Mouse (Mus musculus) heart, adult 11 months (tissue): Measurements from ENCODE around the gene Mylk.

Experiments used
- DNase-seq: peaks from one replicate; pipeline ENCODE4 v3.0.0; 2022

The Mylk gene

DNA sequence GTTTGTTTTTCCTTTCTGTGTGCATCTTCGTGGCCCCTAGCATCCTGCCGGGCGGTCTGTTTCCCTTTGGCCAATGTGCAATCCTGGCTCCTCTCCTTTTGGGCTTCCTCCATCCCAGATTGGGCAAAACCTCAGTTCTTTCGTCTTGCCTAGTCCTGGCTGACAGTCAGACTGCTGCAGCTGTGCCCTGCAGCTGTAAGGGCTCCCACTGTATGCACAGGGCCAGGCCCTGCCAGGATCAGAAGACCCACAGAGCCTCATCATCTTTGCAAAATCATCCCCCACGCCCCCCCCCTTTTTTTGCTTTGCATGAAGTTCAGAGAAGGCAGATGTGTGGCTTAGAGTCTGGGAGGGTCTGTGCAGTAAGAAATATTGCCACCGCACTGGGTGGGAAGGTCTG lies 110.1 kb downstream of the Mylk start:
- DNase-seq = no peak

DNA sequence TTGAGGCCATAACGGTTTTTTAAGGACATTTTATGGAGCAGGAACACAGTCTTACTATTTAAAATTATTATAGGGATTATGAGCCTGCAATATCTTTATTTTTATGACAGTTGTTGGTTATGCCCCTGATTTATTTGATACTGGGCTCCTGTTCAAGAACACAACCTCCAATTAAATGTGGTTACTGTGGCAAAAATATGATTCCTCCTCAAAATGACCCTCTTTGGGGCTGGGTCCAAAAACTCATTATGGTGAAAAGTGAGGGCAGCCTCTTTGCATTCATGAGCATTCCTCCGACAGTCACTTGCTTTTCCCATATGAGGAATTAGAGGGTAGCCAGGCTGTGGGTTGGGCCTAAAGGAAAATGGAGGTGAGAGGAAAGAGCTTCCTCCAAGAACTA lies 110.7 kb downstream of the Mylk start:
- DNase-seq = no peak

DNA sequence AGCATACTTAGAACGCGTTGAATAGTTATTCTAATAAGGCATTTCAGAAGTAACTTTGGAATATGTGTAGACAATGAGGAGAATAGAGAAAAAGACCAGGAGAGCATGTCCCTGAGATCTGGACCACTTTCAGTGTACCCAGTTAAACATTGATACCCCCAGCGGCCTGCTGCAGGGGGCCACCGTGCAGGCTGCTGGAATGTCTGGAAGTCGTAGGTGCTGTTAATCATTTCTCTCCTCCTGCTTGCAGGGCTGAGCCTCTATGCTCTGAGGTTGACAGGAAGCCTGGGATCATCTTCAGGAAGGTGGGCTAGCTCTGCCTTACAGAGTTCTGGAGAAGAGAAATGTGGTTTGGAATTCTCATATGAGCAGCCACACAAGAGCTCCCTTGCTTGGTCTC lies 112.6 kb downstream of the Mylk start:
- DNase-seq = no peak

DNA sequence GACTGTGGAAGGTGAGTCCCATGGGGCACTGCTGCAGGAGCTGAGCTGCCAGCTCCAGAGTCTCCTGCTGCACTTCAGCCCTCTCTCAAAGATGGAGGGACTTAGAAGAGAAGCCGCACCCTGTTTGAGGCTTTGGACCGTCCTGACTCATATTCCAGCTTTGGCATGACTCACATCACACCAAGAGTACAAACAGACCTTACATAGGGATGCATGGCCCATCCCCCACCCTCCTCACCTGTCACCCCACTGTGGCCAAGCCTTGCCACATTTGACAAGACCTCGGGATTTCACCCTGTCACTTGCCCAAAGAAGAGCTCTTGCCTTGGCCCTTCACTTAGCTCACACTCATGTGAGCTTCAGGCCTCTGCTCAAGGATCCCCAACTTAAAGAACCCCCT lies 115.8 kb downstream of the Mylk start:
- no peak for DNase-seq

DNA sequence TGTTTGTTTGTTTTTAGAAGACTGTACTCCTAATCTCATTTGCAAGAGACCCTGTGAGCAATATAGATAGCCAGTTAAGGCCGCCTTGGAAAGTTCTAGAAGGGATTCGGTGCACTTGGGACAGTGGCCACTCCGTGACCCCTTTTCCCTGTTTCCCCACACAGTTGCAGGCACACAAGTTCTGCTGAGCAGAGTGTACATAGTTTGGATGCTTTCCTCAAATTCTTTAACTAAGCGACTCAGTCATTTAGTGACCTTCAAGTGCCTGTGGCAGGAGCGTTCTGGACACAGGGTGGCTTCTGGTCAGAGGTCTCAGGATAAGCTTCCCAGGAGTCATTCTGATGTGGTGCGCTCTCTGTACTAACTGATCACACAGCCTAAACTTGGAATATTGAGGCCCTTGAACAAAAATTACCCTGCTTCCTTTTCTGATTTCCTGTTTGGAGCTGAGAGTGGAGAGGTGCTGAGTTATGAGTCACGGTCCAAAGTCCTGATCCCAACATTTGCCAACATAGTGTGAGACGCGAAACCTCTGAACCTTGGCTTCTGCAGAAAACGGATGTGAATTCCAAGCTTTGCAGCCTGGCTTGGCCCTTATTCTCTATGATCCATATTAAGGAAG lies 116.8 kb downstream of the Mylk start:
- DNase-seq = no peak

DNA sequence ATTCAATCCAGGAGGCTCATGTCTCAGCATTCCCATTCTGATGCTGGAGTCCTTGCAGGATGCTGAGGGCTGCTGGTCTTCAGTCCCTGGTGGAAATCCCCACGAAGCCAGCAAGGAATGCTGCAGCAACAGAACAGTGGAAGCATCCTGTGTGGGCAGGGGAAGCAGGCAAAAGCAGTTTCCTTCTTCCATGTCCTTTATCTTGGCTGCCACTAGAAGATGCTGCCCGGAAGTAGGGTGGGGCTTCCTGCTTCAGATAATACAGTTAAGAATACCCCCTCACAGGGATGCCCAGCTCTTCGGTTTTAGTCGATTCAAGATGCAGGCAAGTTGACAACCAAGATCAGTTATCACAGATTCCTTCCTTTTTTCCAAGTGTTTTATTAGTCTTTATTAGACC lies 120.4 kb downstream of the Mylk start:
- DNase-seq = no peak

DNA sequence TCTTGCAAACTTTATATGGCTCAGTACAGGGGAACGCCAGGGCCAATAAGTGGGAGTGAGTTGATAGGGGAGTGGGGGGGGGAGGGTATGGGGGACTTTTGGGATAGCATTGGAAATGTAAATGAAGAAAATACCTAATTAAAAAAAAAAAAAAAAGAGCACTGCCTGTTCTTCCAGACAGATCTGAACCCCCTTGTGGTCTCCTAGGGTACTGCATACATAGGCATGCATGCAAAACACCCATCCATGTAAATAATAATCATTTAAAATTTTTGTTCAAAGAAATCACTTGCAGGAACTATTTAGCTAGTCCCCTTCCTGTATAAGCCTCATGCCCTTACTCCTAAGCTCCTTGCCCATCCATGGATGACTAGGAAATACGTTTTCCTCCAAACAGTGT lies 122.2 kb downstream of the Mylk start:
- no peak for DNase-seq

DNA sequence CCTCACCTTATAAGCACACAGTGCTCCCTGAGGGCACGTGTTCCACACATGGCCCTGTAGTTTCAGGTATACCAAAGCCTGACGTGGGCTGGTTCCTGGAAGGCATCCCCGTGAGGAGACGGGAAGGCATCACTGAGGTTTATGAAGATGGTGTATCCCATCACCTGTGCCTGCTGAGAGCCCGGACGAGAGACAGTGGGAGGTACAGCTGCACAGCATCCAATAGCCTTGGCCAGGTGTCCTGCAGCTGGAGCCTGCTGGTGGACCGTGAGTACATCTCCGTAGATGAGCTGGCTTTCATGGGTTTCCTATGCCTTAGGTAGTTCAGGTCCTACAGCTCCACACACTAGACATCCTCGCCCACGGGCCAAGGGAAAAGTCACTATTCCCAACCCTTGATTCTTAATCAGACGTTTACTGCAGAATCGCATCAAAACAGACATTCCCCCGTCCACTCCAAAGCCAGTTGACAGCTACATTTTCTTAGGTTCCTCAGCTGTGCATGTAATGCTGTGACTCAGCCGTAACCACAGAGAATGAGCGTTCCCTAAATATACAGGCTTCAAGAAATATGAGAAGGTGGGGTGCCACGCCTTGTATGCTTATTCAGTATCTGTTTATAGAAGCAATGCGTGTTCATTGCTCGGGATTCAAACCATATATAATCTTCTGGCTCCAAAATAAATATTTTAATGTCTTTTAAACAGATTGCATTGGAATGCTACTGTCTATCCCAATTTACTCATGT lies 135.2 kb downstream of the Mylk start:
- no peak for DNase-seq

DNA sequence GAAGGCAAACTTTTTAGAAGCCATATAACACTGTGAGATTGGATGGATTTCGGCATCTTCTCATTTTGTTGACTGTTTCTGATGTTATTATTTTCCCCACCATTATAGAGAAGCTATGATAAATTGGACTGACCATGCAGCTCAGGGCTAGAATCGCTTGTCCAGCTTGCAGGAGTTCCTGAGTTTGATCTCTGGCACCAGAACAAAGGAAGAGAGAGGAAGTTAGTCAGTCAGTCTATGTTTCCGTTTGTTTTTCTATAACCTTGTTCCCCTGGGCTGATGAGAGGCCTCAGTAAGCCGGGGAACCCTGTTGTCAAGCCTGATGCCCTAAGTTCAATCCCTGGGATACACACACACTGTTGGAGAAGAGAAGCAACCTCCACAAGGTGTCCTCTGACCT lies 135.8 kb downstream of the Mylk start:
- no peak for DNase-seq

DNA sequence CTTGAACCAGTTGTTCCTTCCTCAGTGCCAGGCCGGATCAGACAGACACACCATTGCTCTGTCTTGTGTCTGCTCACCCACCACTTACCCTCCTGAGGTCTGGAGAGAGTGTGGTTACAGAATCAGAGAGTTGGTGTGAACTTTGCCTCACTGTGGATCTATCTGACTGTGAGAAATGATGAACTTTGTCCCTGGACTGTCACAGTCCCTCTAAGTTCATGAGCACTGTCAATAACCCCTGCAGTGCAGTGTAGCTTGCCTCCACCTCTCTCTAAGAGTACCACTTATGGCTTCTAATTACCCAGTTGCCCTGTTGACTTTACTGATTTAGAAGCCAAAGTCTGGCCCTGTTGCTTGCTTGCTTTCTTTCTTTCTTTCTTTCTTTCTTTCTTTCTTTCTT lies 142.0 kb downstream of the Mylk start:
- no peak for DNase-seq

DNA sequence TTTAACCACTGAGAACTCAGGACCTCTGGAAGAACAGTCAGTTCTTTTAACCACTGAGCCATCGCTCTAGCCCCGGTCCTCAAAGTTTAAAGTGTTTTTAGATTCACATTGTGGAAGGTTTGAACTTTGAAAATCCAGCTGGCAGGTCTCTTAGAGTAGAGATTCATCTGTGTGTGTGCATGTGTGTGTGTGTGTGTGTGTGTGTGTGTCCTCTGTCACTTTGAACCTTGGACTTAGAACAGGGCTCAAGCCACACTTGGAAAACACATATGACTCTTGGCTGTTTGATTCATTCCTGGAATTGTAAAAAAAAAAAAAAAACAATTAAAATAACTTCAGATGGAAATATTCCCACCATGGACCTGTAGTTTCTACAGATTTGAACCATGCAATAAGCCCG lies 149.0 kb downstream of the Mylk start:
- no peak for DNase-seq

DNA sequence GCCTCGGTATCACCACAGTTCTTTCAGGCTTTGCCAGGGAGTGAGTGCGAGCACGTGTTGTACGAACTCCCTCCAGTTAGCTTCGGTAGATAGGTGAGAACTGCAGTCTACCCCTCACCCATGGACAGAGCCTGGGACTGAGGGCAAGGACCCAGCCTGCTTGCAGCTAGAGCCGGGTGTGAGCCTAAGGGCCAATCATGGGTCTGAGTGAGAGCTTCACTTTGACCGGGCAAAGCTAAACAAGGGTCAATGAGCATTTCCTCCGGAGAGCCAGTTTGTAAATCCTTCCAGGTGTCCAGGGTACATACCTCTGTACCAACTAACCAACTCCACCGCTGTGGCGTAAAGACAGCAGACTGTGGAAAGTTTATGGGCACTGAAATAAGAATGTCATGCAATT lies 150.9 kb downstream of the Mylk start:
- DNase-seq = peak; percentile 82

DNA sequence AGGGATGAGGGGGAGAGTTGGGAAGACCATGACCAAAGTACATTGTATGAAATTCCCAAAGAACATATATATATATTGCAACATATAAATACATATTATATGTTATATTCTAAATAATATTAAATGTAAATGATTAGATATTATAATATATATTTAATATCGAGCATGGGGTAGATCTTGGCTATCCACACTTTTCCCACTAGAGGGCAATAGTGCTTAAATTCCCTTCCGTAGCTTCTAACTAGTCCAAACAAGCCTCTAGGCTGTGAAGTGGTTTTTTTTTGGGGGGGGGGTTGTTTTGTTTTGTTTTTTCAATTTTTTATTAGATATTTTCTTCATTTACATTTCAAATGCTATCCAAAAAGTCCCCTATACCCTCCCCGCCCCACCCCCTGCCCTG lies 152.0 kb downstream of the Mylk start:
- no peak for DNase-seq

DNA sequence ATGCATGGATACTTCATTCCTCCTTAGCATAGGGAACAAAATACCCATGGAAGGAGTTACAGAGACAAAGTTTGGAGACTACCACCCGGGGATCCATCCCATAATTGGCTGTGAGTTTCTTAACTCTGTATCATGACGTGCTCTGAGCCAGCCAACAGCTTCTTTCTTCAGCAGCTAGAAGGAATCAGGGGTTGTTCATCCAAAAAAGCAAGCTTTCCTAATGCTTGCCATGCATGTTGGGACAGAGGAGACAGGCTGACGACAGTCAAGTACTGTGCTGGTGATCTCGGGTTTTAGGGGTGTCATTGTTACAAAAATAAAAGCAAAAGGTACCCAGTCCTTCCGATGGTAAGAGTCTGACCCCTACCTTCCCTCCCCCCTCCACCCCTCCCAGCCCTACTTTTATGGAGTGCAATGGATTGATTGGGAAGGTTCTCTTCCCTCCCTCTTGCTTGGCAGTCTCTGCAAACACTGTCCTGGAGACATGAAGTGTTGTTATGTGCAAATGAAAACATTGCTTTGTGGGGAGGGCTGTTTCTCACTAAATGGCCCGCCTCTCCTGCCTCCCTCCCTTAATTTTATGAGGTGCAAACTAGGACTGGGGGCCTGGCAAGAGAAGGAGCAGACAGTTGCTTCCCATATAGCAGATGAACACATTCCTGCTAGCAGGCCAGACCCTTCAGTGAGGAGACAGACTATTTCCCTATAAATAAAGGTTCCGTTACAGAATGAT lies 153.2 kb downstream of the Mylk start:
- DNase-seq = peak; percentile 81

DNA sequence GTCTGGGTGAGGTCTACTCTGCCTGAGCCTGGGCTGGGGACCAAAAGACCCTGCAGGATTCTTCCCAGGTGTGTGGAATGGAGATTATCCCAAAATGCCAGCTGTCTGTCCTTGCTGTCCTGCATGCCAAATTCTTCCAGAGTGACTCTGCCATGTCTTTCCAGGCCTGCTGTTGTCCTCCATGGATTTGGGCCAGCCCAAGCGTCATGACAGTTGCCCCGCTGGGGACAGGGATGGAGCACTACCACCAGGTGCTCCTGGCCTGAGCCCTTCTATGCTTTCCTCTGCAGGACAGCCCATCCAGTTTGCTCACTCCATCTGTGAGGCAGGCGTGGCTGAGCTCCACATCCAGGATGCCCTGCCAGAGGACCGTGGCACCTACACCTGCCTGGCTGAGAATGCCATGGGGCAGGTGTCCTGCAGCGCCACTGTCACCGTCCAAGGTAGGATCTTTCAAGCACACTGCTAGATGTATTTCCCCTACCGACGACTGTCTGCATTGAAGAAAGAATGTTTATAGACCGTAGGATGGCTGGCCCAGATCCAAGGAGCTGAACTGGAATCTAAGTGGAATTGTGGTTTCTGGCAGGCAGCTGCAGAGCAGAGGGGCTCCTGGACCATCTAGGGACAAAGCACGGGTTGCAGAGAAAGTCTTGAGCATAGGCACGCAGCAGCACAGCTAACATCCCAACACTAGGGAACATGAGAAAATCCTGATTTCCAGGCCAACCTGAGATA lies 154.2 kb downstream of the Mylk start:
- DNase-seq = peak; percentile 89

DNA sequence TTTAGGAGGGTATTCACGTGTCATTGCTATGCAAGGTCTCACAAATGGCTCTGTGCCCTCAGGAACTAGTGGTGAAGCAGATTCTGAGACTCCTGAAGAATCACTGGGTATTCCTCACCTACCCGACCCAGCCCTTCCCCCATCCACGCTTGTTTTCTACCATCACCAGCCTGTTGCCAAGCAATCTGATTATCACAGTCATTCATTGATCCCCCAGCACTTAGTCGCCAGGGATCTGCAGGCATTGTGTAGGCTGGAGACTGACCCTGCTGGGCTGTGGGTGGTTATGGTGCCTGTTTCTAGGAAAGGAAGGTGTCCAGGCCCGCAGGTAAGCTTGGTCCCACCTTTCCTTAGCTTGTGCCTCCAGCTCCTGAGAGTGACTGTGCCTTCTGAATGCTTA lies 155.0 kb downstream of the Mylk start:
- DNase-seq = peak; percentile 85

DNA sequence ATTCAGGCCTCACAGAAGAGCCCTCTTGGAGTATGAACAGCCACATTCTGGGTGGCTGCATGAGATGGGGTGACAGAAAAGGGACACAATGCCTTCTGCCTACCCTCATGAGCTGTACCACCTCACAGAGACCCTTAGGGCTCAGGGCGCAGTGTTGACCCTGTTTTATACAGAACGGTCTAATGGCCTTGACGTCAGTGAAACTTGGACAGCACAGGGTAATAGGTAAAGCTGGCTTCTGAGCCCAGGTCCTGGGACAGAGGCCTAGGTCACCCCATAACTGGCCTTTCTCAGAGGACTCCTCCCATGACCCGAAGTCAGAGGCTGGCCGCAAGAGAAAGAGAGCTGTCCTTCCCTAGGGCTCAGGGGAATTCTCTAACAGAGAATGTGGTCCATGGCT lies 155.5 kb downstream of the Mylk start:
- DNase-seq = peak; percentile 85

DNA sequence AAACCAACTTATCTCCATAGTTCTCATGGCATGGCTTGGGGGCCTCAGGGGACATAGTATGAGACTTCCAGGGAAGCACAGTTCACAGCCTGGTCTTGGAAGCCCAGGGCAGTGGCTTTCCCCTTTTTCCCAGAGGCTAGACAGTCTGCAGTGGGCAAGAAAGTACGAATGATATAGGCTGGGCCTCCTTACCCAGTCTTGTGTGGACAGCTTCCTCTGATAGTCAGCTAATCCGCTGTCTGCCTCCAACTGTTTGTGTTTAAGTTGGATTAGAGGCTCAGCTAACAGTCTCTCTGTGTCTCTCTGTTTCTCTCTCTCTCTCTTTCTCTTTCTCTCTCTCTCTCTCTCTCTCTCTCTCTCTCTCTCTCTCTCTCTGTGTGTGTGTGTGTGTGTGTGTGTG lies 156.0 kb downstream of the Mylk start:
- peak; percentile 74 for DNase-seq

DNA sequence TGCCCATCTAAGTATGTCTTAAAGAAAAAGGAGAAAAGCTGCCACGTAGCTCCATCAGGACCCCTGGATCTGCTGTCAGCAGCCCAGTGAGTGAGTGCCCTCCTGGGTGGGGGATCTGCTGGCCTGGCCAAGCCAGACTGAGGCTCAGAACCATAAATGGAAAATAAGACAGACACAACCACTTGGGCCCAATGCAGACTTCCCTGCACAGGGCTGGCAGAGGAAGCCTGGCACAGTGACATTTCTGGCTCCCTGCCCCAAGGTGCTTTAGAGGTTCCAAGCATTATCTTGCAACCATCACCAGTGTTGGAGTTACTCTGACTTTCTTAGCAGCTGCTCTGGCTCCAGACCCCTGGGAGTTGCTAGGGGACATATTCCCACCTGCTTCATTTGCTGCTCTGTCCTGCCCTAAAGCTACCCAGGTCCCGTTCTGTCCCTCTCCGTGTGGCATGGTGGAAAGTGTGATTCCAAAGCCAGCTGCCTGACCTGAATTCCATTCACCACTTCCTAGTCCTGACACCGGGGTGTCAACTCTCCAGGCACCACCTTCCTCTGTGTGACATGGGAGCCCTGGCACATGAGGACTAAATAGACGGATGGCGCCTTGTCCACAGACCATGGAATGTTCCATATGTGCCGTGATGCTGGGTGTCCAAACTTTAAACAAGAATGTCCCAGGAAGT lies 156.7 kb downstream of the Mylk start:
- peak; percentile 92 for DNase-seq

DNA sequence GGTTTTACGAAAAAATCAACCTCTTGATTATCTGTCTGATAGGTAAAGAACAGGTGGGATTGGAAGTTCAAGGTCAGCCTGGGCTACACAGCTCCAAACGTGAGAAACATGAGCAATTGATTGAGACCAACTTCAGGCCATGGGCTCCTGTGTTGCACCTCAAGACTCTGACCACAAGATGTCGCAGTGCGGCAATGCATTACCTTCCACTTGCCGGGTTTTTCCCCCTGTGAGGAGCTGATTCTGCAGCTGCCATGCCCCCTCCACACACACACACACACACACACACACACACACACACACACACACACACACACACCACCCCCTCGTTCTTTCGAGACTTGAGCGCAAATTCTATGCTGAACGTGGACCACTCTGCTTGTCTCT lies 157.3 kb downstream of the Mylk start:
- peak; percentile 96 for DNase-seq

DNA sequence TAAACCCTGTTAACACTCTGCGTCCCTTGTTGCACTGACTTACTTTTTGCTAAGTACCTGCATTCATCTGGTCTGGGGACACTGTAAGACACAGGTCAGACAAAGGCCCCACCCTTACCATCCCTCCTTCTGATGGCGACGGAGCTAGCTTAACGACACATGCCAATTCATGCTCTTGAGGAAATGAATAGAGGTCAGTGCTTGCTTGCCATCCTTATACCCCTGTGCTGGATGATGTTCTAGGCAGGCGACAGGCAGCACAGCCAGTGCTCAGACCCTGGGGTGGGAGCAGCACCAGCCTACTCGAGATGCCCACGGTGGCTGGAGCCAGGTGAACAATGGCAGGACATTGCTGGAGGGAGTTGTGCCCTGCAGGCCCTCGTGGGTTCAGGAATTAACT lies 157.8 kb downstream of the Mylk start:
- peak; percentile 92 for DNase-seq

DNA sequence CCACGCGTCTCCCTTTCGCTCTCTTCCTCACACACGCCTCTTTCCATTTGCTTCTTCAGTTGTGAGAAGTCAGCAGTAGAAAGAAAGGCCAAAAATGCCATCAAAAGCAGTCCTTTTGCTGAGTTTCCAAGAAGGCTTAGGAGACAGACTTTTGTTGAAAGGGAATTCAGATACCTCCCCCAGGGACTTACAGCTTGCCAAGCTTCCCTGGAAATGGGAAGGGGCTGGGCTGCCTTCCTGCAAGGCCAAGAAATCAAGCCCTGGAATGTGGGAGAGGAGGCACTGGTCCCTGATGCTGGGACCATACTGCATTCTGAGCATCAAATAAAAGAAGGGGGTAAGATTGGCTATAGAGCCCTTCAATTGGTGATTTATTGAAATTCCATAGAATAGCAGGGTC lies 159.9 kb downstream of the Mylk start:
- DNase-seq = peak; percentile 95

DNA sequence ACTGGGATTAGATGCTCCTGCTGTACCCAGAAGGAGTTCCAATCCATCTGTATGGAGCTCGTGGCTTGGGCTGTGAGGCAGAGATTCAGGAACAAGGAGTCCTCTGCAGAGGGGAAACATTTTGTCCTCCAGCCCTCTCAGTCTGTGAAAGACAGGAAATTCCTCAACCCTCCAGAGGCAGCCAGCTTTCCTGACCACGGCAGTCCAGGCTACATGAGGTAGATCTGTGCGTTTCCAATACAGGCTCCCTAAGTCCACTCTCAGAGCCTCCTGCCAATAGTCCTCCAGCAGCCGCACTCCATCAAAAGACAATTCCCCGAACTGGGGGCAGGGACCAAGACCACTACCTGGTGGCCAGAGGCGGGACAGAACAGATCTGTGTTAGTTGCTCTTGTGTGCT lies 164.4 kb downstream of the Mylk start:
- DNase-seq = peak; percentile 99
